Mouse (Mus musculus): ENCODE results near the gene Srebf1.

DNA sequence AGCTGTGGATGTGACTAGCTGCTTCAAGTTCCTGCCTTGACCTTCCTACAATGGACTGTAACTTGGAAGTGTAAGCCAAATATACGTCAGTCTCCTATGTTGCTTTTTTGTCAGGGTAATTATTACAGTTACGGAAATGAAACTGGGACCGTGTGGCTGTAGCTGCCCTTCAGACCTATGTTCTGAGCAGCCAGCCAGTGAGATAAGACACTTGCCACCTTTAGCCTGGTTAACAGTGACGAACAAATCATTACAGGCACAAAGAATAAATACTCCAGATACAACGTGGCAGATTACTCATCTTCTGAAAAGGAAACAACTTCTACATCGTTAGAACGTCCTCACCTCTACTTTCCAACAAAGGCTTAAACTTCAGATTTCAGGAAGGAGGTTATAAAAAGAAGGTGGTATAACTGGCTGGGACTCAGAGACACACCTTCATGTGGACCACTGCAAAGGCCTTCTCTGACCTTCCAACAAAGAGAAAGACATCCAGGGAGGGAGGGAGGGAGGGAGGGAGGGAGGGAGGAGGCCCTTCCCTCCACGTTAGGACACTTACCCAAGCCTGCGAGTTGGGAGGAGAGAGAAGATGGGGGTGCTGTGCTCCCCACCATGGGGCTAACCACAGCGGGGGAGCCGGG, 22.2 kb upstream of the Srebf1 start:
- TF ChIP-seq CTCF (IDR thresholded peaks at IDR 0.05; ENCODE audit: extremely low read depth, insufficient read depth, low read length) (no peak), POLR2A (IDR thresholded peaks at IDR 0.05; ENCODE audit: extremely low read depth, insufficient read depth, low read length) (no peak)

Measured in cortical plate, adult 2 months (tissue).